Mouse (Mus musculus) left cerebral cortex, postnatal 25 days (tissue): ENCODE measurements around the gene Gbgt1. TPM values are rescaled to one million over a fixed set of nuclear protein-coding genes. Genes with fewer than 3 reads are reported as not detected.
A peak's percentile ranks its signal among the peaks of the same experiment; 100 is the strongest.
"Not testable (repeated sequence)": the region's sequence is repeated elsewhere in the genome, so short reads cannot be mapped to it uniquely, and the experiment has no call there.

Experiments
- DNase-seq, 2 experiments: peaks; one replicate each; pipeline ENCODE4 v3.0.0; 2022; ENCODE audit warnings: low spot score in 2 of 2, mixed read lengths in 1 of 2
- intact Hi-C: fragments of 180-260 bp; cut with DNase I; formaldehyde crosslinking; loops from one replicate; pipeline ENCODE4 v1.15.1; 2025
- total RNA-seq, 2 experiments: library from RNA; stranded (reverse); gene quantifications; 2 replicates each; pipeline ENCODE4 v1.2.3; 2021

Gbgt1 gene
- total RNA-seq, result 1 to 10 TPM; 2.5 to 2.7 TPM

DNA sequence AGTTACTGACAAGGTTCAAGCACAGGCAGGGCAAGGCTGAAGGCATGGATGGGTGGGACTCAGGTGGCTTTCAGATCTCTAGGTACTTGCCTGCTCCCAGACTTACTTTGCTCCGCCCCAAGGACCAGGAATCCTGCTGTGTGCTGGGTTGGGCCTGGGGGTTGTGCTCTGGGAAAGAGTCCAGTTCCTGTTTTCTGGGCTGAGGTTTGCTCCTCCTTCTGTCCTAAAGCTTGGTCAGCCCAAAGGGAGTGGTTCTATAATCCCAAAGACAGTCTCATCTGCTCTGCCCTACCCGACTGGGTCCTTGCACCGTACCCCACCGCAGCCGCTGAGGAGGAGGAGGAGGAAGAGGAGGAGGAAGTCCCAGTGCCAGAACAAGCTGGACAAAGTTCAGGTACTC, at the start of gene Gbgt1:
TSS of gene Gbgt1 (plus strand) at position 221 of the 400 bp plus-strand sequence.
- intact Hi-C loops, result no loop called here
- no peak for DNase-seq

DNA sequence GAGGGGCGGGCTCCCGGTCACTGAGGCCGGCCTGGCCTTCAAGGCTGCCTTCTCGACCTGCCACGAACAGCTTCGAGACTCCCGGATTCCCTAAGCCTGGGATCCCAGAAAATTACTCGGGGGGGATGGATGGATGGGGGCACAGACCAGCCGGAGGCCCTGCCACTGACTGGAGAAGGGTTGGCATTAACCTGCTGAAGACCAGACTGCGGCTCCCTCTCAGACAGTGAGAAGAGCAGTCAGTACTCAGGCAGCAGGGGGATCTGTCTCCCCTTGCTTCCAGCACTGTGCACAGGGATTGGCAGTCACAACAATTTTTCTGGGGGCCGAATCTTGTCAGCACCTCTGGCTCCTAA, 49.4 kb upstream of the Gbgt1 start:
- intact Hi-C loops, result no loop called here
- no peak for DNase-seq

DNA sequence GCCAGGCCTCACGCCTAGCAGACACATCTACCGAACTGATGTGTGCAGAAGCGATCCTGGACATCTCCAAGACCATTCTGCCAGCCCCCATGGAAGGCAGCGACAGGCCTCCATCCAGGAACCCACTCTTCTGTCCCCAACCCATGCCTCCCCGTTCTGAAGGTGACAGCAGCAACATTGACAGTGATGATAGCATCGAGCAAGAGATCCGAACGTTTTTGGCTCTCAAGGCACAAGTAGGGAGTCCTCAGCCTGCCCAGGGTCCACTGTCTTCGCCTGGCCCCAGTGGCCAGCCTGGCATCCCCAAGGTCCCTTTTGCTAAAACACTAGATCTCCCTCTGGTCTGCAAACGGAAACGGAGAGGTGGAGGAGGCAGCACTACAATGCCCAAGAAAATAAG, 45.0 kb upstream of the Gbgt1 start:
- intact Hi-C loops, result no loop called here
- DNase-seq, result no peak

DNA sequence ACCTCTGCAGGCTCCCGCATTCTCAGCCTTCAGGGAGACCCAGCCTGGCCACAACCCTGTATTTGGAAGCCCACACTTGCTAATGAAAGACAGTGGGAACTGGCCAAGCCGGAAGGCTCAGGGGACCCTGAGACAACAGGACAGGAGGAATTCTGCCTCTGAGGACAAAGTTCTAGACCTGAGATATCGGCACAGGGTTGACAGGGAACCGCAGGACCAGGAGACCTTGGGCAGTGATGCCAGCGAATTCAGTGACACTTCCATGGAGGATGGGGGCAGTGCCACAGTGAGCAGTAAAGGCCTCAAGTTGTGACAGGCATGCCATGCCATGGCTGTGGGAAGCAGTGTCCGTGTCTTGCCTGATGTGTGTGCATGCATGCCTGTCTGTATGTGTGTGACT, 43.2 kb upstream of the Gbgt1 start:
- intact Hi-C loops, result no loop called here
- DNase-seq, result no peak

DNA sequence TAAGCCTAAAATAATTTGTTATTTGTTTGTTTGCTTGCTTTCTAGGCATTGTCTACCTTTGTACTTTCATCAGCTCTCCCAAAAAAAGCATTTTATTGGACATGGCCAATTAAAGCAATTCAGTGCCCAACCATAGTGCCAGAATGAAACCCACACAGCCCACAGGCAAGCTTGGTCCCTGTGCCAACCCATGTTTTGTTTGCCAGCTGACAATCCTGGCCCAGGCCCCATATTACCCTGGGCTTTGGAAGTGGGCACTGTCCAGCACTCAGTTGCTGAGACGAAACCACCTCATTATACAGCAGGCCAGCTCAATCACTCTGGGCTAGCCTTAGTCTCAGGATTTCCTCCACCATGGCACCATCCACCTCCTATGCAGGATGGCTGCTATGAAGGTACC, 40.1 kb upstream of the Gbgt1 start:
- intact Hi-C loops, result no loop called here
- no peak for DNase-seq

DNA sequence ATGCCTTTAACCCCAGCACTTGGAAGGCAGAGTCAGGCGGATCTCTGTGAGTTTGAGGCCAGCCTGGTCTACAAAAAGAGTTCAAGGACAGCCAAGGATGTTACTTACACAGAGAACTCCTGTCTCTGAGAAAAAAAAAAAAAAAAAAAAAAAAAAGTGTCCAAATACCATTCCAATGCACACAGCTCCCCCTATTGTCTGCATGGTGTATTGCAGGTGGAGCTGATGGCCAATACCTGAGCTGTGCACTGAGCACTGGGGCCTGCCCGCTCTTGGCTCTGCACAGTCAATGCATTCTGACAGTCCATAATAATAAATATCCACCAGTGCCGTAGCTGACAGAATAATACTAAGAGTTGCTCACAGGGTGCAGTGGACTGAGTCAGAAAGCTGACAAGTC, 32.8 kb upstream of the Gbgt1 start:
- intact Hi-C loops, result no loop called here
- DNase-seq, result peak; percentile 76 to 77

DNA sequence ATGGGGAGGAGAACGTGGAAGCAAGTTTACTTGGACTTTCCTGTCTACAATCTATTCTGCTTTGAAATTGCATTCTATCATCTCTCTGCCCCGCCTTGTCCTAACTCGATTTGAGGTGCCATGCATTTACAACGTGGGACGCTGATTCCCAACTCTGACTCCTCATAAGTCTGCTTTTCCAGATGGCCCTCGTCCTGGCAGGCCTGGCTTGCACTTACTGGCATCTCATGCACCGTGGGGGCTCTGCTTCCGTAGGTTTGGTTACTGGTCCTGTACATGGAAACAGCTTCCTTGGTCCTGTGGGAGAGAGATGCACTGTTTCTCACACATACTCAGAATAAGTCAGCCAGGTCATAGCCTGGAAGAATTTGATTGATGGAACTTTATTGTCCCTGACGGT, 31.8 kb upstream of the Gbgt1 start:
- intact Hi-C loops, result no loop called here

DNA sequence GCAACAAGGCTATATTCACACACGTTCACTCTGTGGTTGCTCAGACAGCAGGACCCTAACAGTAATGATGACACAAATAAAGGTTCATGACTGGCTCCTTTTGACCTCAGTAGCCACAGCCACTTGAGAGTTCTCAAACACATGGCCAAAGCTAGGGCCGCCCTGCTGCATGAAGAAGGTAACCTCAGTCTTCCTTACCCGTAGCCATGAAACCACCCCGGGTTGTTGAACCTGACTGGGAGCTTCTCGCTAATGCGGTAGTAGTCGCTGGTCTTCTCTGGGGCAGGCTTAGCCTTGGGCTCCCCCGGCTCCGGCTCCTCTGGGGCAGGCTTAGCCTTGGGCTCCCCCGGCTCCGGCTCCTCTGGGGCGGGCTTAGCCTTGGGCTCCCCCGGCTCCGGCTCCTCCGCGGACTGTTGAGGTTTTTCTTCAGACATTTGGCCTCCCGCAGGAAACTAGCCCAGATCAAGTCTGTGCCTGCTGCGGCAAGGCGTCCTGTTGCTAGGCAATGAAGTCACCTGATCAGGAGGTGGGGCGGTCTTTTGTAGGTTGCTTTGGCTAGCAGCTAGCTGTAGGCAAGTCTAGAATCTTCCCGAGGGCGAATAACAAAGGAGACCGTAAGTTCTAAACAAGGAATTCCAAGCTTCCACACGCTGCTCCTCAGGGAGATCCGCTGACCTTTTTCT, 30.7 kb upstream of the Gbgt1 start, which contains the start of gene 1700007K13Rik:
TSS of gene 1700007K13Rik (minus strand) at position 497 of the 683 bp plus-strand sequence.
- intact Hi-C loops, result no loop called here
- DNase-seq, result peak; percentile 71 to 88

More for the DNA sequence above, 31.8 kb upstream of the Gbgt1 start:
- no peak for DNase-seq

DNA sequence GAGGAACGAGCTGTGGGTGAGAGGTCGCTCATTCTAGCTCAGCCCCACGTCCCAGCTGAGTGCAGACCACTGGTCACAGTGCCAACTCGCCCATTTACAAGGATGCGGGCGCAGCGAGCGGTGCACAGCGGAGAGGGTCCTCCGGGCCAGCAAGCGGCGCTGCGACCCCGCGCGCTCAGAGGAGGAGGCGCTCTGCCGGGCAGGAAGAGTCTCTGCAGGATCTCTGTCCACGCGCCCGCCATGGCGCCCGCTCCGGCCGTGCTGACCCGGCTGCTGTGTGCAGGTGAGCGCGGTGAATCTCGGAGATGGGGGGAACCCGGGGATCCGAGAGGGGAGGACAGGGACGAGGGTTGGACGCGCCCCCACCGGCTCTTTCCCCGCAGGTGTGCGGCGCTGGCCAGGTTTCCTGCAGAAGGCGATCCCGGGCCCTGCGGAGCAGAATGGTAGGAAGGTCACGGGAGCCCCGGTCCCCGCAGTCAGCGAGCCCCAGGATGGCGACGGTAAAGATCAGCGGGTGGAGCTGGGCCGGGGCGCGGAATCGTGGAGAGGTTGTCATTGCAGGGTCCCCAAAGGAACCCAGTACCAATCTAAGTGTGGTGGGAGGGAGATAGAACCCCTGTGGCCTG, 28.7 kb upstream of the Gbgt1 start, which contains the start of gene Mrps2:
TSS of gene Mrps2 (plus strand) at position 207 of the 626 bp plus-strand sequence.
- intact Hi-C loops, result no loop called here
- peak; percentile 85 to 90 for DNase-seq

DNA sequence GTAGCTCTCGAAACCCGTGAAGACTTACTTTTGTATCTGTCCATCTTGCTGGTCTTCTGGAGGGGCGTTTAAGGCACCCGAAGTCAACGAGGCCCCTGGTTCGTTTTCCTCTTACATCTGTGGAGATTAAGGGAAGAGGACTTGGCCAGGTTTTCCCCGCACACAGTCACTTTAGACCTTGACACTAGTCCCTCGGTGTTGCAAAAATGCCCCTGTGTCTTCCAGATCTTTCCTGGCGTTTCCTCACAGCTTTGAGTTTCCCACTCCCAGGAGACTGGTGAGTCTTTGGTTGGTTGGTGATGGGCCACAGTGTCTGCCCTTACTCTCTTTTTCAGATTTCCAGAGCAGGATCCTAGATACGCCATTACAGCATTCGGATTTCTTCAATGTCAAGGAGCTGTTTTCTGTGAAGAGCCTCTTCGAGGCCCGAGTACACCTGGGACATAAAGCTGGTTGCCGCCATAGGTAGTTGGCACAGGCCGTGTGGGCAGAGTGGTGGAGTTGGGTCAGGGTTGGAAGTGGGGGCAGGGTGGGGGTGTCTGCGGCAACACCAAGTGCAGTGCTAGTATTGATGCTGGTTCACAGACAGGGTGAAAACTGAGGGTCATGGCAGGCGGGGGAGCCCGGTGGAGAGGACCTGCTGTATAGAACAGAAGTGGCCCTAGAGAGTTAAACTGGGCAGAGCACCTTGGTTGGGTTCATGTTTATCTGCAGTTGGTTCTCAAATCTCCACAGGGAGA, 28.0 kb upstream of the Gbgt1 start:
- intact Hi-C loops, result no loop called here
- DNase-seq, result no peak

DNA sequence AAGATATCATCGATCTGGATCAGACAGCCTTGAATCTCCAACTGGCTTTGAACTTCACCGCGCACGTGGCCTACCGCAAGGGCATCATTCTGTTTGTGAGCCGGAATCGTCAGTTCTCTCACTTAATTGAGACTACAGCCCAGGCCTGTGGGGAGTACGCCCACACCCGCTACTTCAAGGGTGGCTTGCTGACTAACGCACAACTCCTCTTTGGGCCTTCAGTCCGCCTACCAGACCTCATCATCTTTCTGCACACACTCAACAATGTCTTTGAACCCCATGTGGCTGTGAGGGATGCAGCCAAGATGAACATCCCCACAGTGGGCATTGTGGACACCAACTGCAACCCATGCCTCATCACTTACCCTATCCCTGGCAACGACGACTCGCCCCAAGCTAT, 27.2 kb upstream of the Gbgt1 start:
- no peak for DNase-seq
- intact Hi-C loops, result no loop called here

DNA sequence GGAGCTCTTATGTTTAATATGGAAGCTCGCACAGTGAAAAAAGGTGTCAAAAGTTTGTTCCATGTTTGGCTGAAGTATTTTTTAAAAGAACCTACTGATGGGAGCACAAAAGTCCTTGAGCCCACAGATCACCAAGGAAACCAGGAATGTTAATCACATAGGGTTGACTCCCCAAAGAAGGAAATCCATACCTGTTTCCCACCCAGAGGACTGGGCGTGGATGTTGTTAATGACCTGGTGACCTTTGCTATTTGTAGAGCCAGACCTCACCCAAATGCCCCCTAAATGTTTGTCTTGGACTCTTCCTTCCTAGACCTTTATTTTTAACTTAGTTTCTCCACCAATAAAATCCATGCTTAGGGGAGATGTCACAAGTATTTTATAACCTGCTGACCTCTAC, 26.1 kb upstream of the Gbgt1 start:
- intact Hi-C loops, result no loop called here
- no peak for DNase-seq

DNA sequence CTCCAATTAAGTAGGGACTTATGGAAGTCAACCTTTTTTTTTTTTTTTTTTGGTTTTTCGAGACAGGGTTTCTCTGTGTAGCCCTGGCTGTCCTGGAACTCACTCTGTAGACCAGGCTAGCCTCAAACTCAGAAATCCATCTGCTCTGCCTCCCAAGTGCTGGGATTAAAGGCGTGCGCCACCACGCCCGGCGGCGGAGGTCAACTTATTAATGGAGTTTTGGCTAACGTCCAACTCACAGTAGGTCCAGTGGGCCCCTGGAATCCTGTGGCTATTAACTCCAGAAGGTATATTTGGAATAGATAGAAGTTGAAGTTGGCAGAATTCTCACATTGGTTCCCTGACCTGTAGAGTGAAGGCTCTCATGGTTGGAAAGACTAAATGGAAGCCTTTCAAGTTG, 24.7 kb upstream of the Gbgt1 start:
- intact Hi-C loops, DNase-seq: not testable (repeated sequence)

DNA sequence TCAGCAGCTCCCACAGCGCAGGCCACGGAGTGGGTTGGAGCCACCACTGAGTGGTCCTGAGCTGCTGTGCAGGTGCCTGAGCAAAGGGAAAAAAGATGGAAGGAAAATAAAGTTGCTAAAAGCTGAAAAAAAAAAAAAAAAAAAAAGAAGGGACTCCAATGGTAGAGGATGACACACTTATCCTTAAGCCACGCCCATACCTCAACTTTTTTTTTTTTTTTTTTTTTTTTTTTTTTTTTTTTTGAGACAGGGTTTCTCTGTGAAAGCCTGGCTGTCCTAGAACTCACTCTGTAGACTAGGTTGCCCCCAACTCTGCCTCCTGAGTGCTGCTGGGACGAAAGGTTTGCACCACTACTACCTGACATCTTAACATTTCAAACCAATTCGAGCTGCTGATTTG, 18.7 kb upstream of the Gbgt1 start:
- DNase-seq, intact Hi-C loops: not testable (repeated sequence)

DNA sequence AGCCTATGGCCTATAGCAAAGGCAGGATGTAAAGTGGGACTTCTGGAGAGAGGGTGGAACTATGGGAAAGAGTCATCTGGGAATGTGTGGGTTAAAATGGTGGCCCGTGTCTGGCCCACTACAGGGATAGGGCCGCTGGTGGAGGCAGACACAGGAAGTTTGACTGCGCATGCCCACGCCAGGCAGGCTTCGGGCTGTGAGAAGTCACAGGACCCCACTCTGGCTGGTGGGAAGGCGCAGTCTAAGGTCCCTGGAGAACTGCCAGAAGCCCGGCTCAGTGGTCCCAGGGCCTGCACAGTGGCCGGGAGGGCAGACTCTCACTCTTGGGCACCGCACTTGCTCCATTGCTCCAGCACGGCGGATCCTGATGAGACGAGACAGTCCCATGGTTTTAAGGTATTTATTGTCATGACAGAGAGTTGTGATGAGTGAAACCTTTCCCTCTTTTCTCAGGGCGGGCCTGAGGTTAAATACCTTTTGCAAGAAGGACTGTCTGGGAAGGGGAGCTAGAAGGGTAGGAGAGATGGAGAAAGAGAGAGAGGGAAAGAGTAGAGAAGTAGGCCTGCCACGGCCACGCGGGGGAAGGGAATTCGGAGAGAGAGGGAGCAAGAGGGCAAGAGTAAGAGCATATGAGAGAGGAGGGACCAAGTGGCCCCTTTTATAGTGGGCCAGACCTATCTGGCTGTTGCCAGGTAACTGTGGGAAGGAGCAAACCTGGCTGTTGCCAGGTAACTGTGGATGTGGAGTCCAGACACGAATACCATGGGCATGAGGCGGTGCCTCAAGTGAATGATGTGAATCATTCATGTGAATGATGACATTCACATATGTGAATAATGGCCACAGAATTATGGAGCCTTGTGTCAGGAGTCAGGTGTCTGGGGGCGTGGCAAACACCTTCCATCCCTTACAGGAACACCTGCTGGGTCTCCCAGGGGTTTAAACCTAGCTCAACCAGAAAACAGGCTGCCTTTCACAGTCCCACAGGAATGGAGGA, 17.2 kb upstream of the Gbgt1 start:
- DNase-seq, result no peak
- intact Hi-C loops, result no loop called here

DNA sequence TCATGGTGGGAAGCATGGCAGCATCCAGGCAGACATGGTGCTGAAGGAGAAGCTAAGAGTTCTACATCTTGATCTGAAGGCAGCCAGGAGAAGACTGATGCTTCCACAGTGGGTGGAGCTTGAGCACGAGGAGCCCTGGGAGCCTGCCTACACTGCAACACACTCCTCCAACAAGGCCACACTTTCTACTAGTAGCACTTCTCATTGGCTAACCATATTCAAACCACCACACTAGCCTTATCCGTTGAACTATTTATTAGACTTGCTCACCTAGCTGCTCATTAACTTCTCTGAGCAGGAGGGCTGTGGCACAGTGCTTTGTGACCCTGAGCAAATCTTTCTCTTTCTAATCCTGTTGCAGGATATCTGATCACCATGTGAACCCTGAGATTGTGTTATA, 12.8 kb upstream of the Gbgt1 start:
- DNase-seq, result no peak
- intact Hi-C loops, result no loop called here

DNA sequence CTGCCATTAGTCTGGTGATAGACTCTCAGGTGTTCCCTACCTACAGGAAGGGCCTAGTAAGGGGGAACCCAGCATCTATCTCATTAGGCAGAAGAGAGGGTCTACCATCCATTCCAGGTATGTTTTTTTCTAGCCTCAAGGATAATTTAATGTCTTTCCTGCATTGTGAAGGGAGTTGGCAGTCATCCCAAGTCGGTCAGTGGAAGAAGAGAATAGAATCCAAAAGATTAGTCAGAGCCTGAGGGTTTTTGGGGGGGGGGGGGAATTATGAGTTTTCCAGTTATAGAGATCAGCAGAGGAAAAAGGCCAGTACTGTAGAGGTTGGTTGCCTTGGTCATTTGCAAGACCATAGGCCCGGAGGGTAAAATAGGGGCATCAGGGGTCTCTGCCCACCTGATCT, 2.2 kb upstream of the Gbgt1 start:
- intact Hi-C loops, result no loop called here
- DNase-seq, result no peak

DNA sequence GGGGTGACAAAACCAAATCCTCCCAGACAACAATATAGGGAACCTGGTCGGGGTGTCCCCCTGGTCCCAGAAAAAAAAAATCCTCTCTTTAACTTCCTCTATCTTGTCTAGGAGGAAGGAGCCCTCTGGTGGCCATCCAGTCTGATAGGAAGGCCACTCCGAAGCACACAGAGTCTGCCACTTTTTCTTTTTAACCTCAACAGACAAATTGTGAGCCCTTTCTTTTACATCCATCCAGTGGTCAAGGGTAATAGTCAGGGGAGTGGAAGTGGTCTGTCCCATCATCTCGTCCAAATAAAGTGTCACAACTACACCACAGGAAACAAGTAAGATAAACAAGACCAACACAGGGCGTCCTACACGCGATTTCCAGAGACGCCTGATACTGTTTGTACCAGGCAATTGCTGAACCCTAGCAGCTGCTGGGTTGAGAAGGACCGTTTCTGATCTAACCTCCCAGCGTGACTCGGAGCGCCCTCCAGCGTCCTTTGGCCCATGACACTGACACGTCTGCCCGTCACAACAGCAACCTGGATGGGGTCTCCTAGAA, 1.4 kb upstream of the Gbgt1 start:
- intact Hi-C loops, result no loop called here
- DNase-seq, result peak; percentile 18 to 49

DNA sequence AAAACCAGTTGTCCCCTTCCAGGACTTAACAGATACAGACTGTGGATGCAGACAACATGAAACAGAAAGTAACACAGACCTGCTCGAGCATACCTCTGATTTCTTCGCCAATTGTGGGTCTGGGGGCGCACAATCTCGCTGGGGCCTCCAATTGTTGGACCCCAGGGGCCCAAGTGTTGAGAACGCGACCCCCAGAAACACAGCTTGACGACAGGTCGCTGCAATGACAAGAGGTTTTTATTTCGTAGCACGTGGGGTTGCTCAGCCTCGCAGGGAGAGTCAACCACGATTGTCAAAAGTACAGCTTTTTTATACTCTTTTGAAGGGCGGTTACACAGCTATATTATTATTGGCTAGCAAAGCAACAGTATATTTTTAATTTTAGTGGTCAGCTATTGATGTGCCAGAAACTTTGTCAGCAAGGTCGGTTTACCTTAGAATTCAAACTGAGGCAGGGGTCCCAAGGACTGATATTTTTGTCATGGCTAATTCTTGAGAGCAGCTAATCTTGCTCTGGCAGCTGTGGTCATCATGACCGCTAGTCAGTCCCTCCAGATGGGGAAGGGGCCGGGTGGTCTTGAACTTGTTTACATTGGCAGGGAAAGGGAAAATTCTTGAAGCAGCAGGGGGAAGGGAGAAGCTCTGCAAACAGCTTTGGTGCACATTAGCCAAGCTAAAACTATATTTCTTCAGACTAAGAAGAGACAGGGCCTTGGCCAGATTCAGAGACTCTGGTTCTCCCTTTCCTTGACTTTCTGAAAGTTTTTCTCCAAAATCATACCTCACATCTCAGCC, 693 bp upstream of the Gbgt1 start:
- intact Hi-C loops, result no loop called here
- no peak for DNase-seq
